Mouse (Mus musculus) urinary bladder, adult 2 months (tissue): ENCODE results near the gene Gm4952. TPM values are rescaled to one million over a fixed set of nuclear protein-coding genes. Genes with fewer than 3 reads are reported as not detected.

ENCODE experiments used
- DNase-seq: peaks from one replicate; pipeline ENCODE4 v3.0.0; 2022; ENCODE audit warnings: low spot score
- polyA plus RNA-seq: library from polyadenylated mRNA; depleted of rRNA; stranded (reverse); fragments of >200 nt; gene quantifications from 2 replicates; pipeline ENCODE4 v1.2.3, GENCODE M21; 2012; rRNA removed

Gm4952 gene
- not detected in 2 replicates for polyA plus RNA-seq

- no peak for DNase-seq
Measured at GRCm38 (mm10) chr19:12599674-12600073, at the start of gene Gm4952. Gene Gm4952, plus strand, starts transcription at chr19:12599974.

DNA sequence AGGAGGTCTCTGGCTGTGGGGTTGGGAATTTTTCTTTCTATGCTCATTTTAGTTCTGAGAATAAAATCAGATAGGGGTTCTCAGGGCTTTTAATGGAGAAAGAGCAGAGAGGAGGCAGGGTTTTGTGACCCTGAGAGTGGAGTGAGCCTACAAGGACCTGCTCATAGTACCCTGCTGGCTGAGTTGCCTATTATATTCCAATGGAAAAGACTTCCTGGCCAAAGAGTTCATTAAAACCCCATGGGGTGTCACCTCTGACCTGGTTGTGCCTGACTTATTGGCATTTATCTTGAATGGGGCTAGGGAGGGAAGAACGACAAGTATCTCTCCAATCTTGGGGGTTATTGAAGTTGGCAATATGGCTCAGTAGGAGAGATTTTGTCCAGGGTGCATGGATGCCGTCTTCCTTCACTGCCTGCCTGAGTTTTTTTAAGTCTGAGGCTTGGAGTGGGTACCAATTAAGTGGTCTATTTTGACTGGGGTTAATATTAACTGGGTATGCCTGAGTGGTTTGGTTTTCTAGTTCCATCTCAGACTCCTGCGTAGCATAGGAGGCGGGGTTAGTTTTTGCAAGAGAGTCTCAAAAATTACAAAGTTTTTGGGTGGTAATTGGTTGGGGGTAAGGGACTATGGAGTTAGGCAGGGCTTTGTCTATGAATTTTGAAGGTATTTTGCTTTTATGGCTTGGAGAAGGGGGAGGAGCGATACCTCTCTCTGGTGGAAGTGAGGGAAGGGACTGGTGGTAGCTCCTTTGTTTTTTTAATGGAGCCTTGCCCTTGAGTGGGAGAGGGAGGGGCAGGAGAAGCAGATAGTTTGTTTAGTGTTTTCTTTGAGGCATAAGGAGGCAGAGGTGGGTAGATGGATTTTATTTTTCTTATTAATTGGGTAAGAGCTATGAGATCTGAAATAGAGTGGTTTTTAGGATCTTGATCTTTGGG lies 49.5 kb upstream of the Gm4952 start:
- DNase-seq: no peak

DNA sequence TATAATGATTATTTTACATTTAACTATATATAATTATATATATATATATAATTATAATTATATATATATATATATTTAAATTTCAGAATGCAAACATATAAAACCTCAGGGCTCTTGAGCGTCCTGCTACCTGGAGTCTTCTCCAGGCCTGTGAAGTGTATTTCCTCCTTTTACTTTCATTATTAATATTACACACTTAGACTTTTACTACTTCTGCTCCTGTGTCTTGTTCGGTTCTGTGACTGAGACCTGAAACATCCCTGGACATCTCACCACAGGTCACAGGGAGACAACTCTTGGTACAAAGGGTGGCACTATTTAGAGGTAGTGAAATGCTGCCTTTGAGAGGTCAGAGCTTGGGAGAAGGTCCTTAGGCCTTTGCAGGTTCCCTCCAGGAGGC lies 43.5 kb upstream of the Gm4952 start:
- DNase-seq: no peak

- DNase-seq: no peak
Measured at GRCm38 (mm10) chr19:12558219-12558618, 41.6 kb upstream of the Gm4952 start.

DNA sequence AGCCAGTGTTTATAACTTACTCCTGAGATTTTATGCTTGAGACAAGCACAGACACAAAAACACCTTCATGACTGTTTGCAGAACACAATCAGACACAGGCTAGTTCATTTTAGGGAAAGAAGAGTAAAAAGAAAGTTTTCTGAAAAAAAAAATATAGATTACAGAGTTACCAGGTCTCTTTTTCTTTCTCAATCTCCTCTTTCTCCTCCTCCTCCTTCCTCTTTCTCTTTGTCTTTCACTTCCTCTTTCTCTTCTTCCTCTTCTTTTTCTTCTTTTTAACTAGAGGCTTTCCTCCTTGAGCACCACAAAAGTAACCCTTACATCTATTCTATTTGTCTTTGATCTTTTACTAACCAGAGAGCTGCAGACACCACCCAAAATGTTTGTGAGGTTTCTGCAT lies 35.6 kb upstream of the Gm4952 start:
- DNase-seq: no peak

DNA sequence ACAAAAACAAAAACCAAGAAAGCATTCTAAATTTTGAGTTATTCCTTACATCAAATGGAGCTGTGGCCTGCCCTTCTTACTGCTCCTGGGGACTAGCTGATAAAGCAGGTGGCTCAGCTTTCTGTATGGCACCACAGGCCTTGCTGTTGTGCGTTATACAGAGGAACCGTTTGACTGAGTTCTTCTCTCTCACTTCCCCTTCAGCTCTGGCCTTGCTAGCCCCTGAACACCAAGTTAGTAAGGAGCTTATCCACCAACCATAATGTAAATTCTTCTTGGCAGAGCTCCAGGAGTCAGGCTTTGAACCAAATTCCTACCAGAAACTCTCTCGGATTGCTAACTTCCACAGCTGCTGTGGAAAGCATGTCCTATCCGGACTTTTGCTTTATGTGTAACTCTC lies 32.8 kb upstream of the Gm4952 start:
- DNase-seq: no peak

- DNase-seq: no peak
Measured at GRCm38 (mm10) chr19:12570866-12571265, 28.9 kb upstream of the Gm4952 start.

- no peak for DNase-seq
Measured at GRCm38 (mm10) chr19:12571687-12572086, 28.1 kb upstream of the Gm4952 start.

DNA sequence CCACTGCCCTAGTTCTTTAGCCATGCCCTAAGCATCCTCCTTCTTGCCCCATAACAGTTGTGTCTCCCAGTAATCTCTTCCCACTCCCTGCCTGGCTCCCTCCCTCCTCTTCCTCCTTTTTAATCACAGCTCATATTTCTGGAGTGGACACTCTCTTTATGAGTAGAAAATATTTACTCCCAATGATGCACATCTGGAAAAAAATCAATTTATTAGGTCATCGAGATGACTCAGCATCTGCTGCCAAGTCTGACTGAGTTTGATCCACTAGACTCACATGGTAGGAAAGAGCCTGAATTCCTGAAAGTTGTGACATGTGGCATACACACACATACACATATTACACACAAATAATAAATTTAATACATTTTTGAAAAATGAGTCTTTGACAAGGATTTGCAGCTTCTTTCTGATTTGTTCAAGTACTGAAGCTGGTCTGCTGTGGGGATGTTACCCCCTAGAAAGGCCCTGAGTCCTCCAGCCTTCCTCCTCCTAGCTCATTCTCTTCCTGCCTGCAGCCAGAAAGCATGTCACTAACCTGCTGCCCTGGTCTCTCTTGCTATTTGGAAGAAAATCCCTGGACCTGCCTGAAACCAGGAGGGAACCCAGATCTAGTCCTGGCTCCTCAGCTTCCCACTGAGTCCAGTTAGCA lies 27.0 kb upstream of the Gm4952 start:
- DNase-seq: no peak

DNA sequence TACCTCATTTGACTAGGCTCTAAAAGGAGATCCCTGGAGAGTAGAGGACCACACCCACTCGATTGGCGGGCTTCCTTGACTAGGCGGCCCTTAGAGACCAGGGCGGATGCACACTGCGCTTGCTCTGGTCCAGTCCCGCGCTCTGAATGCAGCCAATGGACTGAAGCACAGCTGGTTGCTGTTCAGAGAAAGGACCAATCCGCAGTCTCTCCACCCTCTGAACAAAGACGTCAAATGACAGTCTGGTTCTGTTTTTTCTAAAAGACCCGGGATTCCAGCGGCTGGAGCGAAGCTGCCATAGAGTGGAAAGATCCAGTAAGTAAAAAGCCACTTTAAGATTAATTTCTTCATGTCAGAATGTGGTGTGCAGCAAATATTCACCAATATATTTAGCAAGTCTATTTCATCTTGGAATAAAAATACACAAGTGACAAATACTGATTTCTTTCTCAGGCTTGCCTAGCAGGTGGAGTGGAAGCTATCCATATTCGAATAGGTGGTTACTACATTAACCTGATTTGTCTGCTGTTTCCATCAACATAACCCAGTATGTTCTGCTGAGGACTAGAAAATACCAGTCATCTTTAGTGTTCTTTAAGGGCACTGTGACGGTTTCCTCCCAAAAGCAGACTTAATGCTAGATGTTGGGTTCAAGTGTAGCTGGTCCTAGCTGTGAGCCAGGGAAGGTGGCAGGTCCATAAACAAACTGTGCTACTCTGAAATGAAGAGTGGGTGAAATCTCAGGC lies 26.3 kb upstream of the Gm4952 start:
- peak; percentile 46 for DNase-seq

GRCm38 (mm10) chr19:12574012-12574407 lies 25.8 kb upstream of the Gm4952 start:
- no peak for DNase-seq

DNA sequence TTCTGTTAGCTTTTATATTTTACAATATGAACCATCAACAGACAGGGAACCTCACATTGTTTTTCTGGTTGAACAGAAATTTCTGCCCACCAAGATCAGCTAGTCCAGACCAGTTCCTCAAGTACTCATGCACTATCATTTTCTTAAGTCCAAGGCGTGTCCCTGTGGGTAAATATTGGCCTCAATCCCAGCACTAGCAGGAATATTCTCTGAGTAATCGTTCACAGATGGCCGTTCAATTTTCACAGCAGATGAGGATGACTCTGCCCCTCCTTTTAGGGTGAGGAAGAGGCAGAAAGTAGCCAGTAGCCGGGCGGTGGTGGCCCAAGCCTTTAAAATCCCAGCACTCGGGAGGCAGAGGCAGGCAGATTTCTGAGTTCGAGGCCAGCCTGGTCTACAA lies 24.7 kb upstream of the Gm4952 start:
- DNase-seq: no peak

DNA sequence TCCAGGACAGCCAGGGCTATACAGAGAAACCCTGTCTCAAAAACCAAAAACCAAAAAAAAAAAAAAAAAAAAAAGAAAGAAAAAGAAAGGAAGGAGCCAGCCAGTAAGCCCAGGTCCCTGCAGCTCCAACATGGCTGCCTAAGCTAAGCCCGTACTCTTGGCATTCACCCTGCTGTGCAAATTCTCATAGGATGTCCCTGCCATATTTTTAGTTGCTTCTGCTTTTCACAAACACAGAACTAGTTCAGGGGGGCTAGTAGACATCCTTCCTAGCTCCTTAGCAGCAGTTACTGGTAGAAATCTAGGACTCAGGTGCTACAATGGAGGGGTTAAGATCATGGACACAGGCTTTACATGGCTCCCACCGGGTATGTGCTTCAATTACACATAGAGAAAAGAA lies 24.3 kb upstream of the Gm4952 start:
- DNase-seq: no peak

- no peak for DNase-seq
Measured at GRCm38 (mm10) chr19:12576639-12577038, 23.1 kb upstream of the Gm4952 start.

DNA sequence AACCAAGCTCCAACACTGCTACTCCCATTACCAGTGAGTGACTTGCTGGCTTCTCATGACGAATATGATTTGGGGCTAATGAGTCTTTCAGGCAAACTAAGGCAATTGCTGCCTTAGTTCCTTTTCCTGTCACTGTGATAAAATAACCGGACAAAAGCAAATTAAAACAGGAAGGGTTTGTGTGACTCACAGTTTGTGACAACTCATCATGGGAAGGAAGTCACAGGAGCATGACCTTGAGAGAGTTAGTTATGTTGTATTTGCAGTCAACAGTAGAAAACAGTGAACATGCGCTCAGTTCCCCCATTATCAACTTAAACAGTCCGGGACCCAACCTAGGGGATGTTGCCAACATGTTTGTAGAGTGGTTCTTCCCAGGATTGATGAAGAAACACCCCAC lies 14.5 kb upstream of the Gm4952 start:
- DNase-seq: no peak

DNA sequence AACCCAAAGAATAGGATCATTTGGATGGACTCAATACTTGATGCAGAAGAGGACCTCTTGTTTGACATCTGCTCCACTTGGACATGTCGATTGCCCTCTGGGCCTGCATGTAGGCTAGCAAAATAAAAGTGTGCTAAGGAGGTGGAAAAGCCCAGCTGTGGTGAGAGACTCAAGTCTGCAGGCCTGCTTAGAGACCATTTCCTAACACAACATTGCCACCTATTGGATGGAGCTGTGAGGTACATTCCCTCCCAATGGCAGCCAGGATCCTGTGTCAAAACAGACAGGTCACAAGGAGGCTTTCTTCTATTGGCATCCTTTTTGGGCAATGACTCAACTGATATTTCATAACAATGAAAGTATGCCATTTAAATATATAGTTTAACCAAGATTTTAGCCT lies 7.9 kb upstream of the Gm4952 start:
- DNase-seq: no peak

DNA sequence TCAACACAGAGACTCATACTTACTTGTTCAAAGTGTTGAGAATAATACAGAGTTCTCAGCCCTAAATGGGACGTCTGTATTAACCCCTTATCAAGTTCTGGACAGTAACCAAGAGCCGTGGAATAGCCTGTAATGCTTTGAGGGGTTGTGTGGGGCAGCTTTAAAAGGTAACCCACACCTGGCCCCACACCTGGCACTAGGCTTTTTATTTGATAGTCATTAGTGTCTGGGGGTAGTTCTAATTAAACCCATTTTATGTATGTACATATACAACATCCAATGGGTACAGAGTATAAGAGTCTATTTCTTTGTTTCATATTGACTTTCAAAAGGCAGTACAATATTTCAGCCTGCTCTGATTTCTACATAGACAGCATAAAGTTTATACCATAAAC lies 4.6 kb upstream of the Gm4952 start:
- DNase-seq: no peak

DNA sequence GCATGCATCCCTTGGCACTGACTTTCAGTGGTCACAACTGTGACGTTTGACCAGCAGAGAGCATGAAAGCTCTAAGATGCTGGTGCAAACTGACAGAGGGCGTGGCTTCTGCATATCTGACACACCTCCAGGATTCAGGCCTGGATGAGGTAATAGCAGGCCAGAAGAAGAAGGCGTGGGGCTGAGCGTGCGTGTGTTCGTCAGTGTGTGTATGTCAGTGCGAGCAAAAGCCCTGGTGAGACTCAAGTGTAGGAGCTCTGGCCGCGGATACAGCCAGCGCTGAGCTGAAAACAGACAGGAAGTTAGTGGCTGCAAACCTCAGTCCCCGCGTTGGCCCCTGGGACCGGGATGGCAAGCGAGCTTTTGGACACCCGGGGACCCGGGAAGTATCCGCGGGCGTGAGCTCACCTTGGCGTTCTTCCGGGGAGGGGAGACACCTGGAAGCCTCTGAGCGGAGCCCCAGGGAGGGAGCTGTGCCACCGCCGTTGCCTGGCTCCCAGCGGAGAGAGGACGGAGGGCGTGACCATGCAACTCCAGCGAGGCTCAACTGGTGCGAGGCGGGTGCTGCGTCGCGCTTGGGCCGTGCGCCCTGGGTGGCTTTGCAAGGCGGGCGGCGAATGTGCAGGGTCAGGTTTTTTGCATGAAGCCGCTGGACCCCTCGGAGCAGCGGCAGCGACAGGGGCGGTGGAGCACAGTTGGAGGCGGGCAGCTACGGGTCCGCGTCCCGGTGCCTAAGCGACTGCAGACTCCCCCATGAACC lies 4.1 kb upstream of the Gm4952 start:
- peak; percentile 43 for DNase-seq

DNA sequence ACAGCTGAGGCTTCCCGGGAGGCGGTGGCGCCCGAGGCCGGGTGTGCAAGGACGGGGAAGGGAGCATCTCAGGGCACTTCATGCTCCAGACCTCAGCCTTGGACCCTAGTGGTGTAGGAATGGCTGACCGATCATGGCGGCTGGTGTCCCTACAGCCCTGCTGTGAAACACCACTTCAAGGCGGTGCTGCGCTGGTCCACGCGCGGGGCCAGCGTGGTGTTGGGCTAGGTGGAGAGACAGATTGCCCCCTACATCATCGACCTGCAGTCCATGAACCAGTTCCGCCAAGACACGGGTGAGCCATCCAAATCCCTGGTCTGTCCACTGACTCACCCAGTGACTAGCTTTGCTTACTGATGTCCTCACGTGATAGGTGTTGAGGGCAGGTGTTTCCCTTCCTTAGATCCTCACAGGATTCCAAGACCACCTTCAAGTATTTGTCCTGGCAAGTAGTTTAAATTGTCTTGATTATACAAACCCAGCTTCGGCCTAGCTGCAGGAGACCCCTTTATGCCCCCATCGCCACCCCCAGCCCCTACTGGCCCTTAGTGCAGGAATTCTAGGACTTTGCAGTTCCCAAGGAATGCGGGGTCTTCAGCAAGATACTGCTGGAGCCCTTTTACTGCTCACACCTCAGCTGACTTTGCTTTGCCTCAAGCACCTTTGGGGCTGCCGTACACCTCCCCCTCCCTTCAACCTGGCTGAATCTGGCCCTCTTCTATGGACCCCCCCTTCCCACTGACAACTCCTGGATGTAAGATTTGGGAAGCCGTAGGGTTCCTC lies 3.3 kb upstream of the Gm4952 start:
- no peak for DNase-seq

DNA sequence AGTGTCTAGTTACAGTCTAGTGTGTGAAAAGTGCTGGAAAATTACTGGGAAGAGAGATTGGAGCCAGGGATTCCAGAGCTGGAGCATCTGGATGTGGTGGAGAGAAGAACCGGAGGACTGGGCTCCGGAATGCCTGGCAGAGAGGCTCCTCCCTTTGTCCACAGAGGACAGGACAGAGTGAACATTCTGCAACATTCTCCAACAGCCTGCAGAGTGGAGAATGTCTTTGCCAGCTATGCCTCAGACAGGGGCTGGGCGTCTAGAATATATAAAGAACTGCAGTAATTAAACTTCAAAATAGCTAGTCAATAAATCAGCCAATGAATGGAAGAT lies 2.7 kb upstream of the Gm4952 start:
- no peak for DNase-seq

- DNase-seq: no peak
Measured at GRCm38 (mm10) chr19:12598674-12599073, 1.1 kb upstream of the Gm4952 start.
